Mouse (Mus musculus): Measurements from ENCODE around the gene Unc93b1. TPM values are rescaled to one million over a fixed set of nuclear protein-coding genes. Genes with fewer than 3 reads are reported as not detected.
A peak's percentile ranks its signal among the peaks of the same experiment; 100 is the strongest.

The Unc93b1 gene
- polyA plus RNA-seq, 1 experiment: 174 TPM

DNA sequence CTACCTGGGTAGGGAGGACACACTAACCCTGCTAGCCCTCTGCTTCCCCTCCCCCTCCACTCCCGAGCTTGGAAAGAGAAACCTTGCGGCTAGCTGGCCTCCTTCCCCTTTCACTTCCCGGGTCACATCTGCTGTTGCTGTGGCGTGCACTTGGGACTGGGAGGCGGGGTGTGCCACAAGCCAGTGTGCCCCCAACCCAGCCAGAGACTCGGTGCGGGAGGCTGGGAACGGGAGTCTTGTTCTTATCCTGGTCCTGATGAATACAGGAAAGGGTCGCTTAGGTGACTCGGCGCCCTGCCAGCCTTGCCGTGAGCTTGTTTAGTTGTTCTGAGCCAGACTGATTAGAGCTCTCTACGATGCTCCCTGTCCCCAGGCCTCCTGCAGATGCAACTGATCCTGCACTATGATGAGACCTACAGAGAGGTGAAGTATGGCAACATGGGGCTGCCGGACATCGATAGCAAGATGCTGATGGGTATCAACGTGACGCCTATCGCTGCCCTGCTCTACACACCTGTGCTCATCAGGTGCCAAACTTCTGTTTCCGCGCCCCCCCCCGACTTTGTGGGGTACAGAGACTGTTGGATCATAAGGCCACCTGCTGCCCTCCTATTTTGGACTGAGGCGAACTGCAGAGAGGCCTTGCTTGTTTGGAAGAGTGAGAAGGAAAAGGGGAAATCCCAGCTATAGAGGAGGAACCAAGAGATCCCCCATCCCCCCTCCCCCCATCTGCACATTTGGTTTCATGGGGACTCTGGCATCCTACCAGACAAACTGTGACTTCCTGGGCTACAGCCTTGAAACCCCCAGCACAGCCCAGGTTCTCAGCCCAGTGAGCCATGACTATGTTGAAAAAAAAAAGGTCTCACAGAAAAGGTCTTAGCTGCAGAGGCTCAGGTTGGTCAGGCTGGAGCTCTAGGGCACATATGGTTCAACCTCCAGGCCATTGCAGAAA lies 1.2 kb downstream of the Unc93b1 start:
- H3K27ac ChIP-seq (ENCODE audit: control insufficient read depth, insufficient read depth, low read length): no peak overlapping the region; the same call in 1 of the 2 replicates
- no peaks in the 10 kb centered on the region for H3K36me3 ChIP-seq (ENCODE audit: control insufficient read depth, insufficient read depth, low read length)
- no peaks in the 10 kb centered on the region for H3K27me3 ChIP-seq (ENCODE audit: control insufficient read depth, insufficient read depth, low read length)
- WGBS: 1% methylated on average over 22 of the region's 22 CpGs
- peak; percentile 51 for DNase-seq
- TF ChIP-seq POLR2A (IDR thresholded peaks at IDR 0.05; ENCODE audit: control insufficient read depth, extremely low read depth, insufficient read depth, low read length, poor library complexity) (no peak), CTCF (IDR thresholded peaks at IDR 0.05; ENCODE audit: borderline replicate concordance, control insufficient read depth, extremely low read depth, insufficient read depth, low read length, poor library complexity) (no peak)
- peaks cover 28% of the 10 kb centered on the region for H3K4me1 ChIP-seq (replicated peaks; ENCODE audit: control insufficient read depth, insufficient read depth, low read length)
- H3K4me3 ChIP-seq (ENCODE audit: control insufficient read depth, insufficient read depth, low read length): peak overlapping the region; percentile 66

DNA sequence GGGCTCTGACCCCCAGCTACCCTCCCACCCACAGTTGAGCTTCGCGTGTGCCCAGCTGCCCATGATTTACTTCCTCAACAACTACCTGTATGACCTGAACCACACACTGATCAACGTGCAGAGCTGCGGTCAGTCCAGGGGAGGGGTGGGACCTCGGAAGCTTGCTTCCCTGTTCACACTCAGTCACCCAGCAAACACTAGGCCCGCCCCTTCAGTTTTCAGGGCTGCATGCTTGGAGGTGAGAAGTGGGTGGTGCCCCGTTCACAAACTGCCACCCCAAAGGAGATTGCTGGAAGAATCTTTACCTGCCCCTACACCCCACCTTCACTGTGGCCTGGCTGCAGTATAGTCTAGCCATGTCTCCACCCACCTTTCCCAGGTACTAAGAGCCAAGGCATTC lies 7.3 kb downstream of the Unc93b1 start:
- no peak for TF ChIP-seq POLR2A (IDR thresholded peaks at IDR 0.05; ENCODE audit: control insufficient read depth, extremely low read depth, insufficient read depth, low read length, poor library complexity)
- Histone ChIP-seq H3K27me3 (ENCODE audit: control insufficient read depth, insufficient read depth, low read length) (no peaks in the 10 kb centered on the region), H3K4me1 (replicated peaks; ENCODE audit: control insufficient read depth, insufficient read depth, low read length) (peaks cover 15% of the 10 kb centered on the region), H3K4me3 (ENCODE audit: control insufficient read depth, insufficient read depth, low read length) (no peak overlapping the region), H3K27ac (ENCODE audit: control insufficient read depth, insufficient read depth, low read length) (no peak overlapping the region), H3K36me3 (ENCODE audit: control insufficient read depth, insufficient read depth, low read length) (no peaks in the 10 kb centered on the region)
- WGBS: 90% methylated on average over 7 of the region's 7 CpGs
- DNase-seq: no peak

DNA sequence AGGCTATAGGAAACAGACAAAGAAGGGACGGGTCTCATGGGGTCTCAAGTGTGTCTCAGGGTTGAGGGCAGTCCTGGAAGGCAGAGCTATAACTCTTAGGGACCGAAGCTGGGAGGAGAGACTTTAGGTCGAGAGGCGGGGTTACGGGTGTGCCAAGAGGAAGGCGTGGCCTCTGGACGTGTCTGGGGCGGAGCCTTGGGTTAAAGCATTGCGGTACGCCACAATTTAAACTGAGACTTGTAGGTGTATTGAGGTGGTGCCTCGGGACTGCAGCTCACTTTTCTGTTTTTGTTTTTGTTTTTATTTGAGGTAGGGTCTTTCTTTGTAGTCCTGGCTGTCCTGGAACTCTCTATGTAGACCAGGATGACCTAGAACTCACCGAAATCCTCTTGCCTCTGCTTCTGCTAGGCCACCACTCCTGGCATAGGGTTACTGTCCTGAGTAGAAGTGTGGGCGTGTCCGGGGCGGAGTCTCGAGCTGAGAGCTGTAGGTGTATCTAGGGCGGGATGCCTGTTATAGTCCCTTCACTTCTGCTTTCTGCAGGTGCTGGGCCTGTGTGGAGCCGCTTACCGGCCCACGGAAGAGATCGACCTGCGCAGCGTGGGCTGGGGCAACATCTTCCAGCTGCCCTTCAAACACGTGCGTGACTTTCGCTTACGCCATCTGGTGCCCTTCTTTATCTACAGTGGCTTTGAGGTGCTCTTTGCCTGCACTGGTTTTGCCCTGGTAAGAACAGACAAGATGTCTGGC lies 8.2 kb downstream of the Unc93b1 start:
- H3K27me3 ChIP-seq (ENCODE audit: control insufficient read depth, insufficient read depth, low read length): no peaks in the 10 kb centered on the region
- H3K27ac ChIP-seq (ENCODE audit: control insufficient read depth, insufficient read depth, low read length): no peak overlapping the region
- 19% methylated on average over 27 of the region's 27 CpGs for WGBS
- no peaks in the 10 kb centered on the region for H3K36me3 ChIP-seq (ENCODE audit: control insufficient read depth, insufficient read depth, low read length)
- peak; percentile 61 for DNase-seq
- TF ChIP-seq POLR2A (IDR thresholded peaks at IDR 0.05; ENCODE audit: control insufficient read depth, extremely low read depth, insufficient read depth, low read length, poor library complexity): no peak
- TF ChIP-seq CTCF (IDR thresholded peaks at IDR 0.05; ENCODE audit: borderline replicate concordance, control insufficient read depth, extremely low read depth, insufficient read depth, low read length, poor library complexity): no peak
- peak overlapping the region; percentile 41 for H3K4me3 ChIP-seq (ENCODE audit: control insufficient read depth, insufficient read depth, low read length)
- peaks cover 15% of the 10 kb centered on the region for H3K4me1 ChIP-seq (replicated peaks; ENCODE audit: control insufficient read depth, insufficient read depth, low read length)

DNA sequence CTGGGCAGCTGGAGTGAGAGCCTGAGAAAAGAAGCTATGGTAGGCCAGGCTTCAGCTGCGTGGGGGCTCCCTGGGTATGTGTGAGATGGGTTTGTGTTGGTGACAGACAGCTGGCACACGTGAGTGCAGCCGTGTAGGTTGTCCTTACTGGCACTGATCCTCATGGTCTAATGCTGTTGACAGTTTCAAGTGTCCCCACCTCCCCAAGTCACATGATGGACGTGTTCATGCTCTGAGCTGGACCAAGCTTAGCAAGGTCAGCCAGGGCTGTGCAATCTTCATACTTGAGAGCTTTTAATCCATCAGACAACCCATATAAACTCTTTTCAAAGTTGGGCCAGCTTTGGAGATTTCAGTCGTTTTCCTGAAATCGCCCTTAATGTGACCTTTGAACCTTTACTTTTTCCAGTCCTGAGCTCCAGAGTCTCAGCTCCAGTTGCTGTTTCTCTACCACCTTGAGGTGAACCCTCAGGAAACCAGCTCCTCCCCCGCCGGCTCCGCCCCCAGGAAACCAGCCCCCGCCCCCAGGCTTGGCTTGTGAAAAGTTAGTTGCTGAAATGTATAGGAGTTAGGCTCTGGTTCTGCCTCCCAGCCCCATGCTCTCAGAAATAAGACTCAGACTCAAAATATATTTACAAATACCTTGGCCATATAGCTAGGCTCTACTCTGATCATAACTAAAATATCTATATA lies 11.0 kb downstream of the Unc93b1 start:
- Histone ChIP-seq H3K4me3 (ENCODE audit: control insufficient read depth, insufficient read depth, low read length) (no peak overlapping the region), H3K4me1 (replicated peaks; ENCODE audit: control insufficient read depth, insufficient read depth, low read length) (peaks cover 15% of the 10 kb centered on the region), H3K36me3 (ENCODE audit: control insufficient read depth, insufficient read depth, low read length) (no peaks in the 10 kb centered on the region), H3K27me3 (ENCODE audit: control insufficient read depth, insufficient read depth, low read length) (no peaks in the 10 kb centered on the region), H3K27ac (ENCODE audit: control insufficient read depth, insufficient read depth, low read length) (no peak overlapping the region)
- WGBS: 33% methylated on average over 10 of the region's 10 CpGs
- peak; percentile 76 for DNase-seq
- TF ChIP-seq POLR2A (IDR thresholded peaks at IDR 0.05; ENCODE audit: control insufficient read depth, extremely low read depth, insufficient read depth, low read length, poor library complexity) (no peak), CTCF (IDR thresholded peaks at IDR 0.05; ENCODE audit: borderline replicate concordance, control insufficient read depth, extremely low read depth, insufficient read depth, low read length, poor library complexity) (no peak)

DNA sequence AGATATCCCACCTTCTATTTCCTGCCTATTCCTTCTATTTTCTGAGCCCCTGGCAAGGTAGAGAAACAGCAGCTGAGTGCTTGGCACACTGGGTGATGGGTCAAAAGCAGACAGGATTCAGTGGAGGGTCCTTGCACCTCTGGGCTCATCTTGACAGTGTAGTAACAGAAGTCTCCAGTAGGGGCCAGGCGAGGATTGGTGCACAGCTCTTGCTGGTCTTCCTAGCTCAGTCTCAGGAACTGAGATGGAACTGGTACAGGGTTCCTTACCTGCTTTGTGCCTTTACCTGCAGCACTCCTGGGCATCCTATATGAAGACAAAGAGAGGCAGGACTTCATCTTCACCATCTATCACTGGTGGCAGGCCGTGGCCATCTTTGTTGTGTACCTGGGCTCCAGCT lies 11.7 kb downstream of the Unc93b1 start:
- H3K36me3 ChIP-seq (ENCODE audit: control insufficient read depth, insufficient read depth, low read length): no peaks in the 10 kb centered on the region
- peak; percentile 67; the same call in 1 of the 2 replicates for TF ChIP-seq CTCF (IDR thresholded peaks at IDR 0.05; ENCODE audit: borderline replicate concordance, control insufficient read depth, extremely low read depth, insufficient read depth, low read length, poor library complexity)
- no peak for TF ChIP-seq POLR2A (IDR thresholded peaks at IDR 0.05; ENCODE audit: control insufficient read depth, extremely low read depth, insufficient read depth, low read length, poor library complexity)

DNA sequence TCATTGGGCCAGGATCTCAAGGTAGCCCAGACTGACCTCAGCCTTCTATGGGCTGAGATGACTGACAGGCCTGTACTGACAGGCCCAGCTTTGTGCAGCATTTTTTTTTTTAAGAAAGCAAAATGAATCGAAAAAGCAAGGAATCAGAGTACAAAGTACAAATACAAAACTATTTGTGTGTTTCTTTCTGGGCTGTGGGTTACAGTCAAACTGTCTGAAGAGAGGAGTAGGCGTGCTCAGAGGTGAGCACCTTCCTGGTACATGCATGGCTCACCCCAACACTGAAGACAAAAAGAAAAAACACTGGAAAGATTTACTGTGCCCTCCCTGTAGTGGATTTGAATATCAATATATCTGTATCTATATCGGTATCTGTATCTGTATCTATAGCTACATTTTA lies 12.8 kb downstream of the Unc93b1 start:
- H3K36me3 ChIP-seq (ENCODE audit: control insufficient read depth, insufficient read depth, low read length): no peaks in the 10 kb centered on the region
- no peaks in the 10 kb centered on the region for H3K27me3 ChIP-seq (ENCODE audit: control insufficient read depth, insufficient read depth, low read length)
- no peak overlapping the region for H3K27ac ChIP-seq (ENCODE audit: control insufficient read depth, insufficient read depth, low read length)
- peaks cover 15% of the 10 kb centered on the region for H3K4me1 ChIP-seq (replicated peaks; ENCODE audit: control insufficient read depth, insufficient read depth, low read length)
- WGBS: 93% methylated on average over 3 of the region's 3 CpGs
- H3K4me3 ChIP-seq (ENCODE audit: control insufficient read depth, insufficient read depth, low read length): no peak overlapping the region
- TF ChIP-seq CTCF (IDR thresholded peaks at IDR 0.05; ENCODE audit: borderline replicate concordance, control insufficient read depth, extremely low read depth, insufficient read depth, low read length, poor library complexity): no peak
- no peak for TF ChIP-seq POLR2A (IDR thresholded peaks at IDR 0.05; ENCODE audit: control insufficient read depth, extremely low read depth, insufficient read depth, low read length, poor library complexity)
- DNase-seq: no peak

More for the DNA sequence above, 11.7 kb downstream of the Unc93b1 start:
- peaks cover 15% of the 10 kb centered on the region for H3K4me1 ChIP-seq (replicated peaks; ENCODE audit: control insufficient read depth, insufficient read depth, low read length)
- H3K4me3 ChIP-seq (ENCODE audit: control insufficient read depth, insufficient read depth, low read length): no peak overlapping the region
- H3K27me3 ChIP-seq (ENCODE audit: control insufficient read depth, insufficient read depth, low read length): no peaks in the 10 kb centered on the region
- 59% methylated on average over 2 of the region's 2 CpGs for WGBS
- no peak overlapping the region for H3K27ac ChIP-seq (ENCODE audit: control insufficient read depth, insufficient read depth, low read length)
- DNase-seq: peak; percentile 76
